Mouse (Mus musculus): ENCODE results near the gene Gm17720. TPM values are rescaled to one million over a fixed set of nuclear protein-coding genes. Genes with fewer than 3 reads are reported as not detected.

Gm17720 gene
- total and polyA plus RNA-seq, 3 experiments = not detected

Other genes starting within 250 kb of the Gm17720 start
- 3.1 and 3.8 TPM in 2 replicates for gene Phlpp2, start 234.2 kb downstream of the Gm17720 start, total RNA-seq (2012; rRNA removed)
- gene Phlpp2, start 234.2 kb downstream of the Gm17720 start, total RNA-seq (2014; rRNA removed) = 2.9 and 3.5 TPM in 2 replicates
- gene Phlpp2, start 234.2 kb downstream of the Gm17720 start, polyA plus RNA-seq (2012; ENCODE audit: insufficient read length, low read depth) = 8.9 and 9.2 TPM in 2 replicates
- not detected in 2 replicates for gene Marveld3, start 140.6 kb downstream of the Gm17720 start, total RNA-seq (2012; rRNA removed)
- gene Marveld3, start 140.6 kb downstream of the Gm17720 start, total RNA-seq (2014; rRNA removed) = not detected in 2 replicates
- not detected in 2 replicates for gene Marveld3, start 140.6 kb downstream of the Gm17720 start, polyA plus RNA-seq (2012; ENCODE audit: insufficient read length, low read depth)
- gene Tat, start 112.3 kb downstream of the Gm17720 start, total RNA-seq (2012; rRNA removed) = not detected in 2 replicates
- not detected in 2 replicates for gene Tat, start 112.3 kb downstream of the Gm17720 start, total RNA-seq (2014; rRNA removed)
- gene Tat, start 112.3 kb downstream of the Gm17720 start, polyA plus RNA-seq (2012; ENCODE audit: insufficient read length, low read depth) = not detected in 2 replicates
- not detected in 2 replicates for gene Chst4, start 63.0 kb downstream of the Gm17720 start, total RNA-seq (2012; rRNA removed)
- not detected in 2 replicates for gene Chst4, start 63.0 kb downstream of the Gm17720 start, total RNA-seq (2014; rRNA removed)
- gene Chst4, start 63.0 kb downstream of the Gm17720 start, polyA plus RNA-seq (2012; ENCODE audit: insufficient read length, low read depth) = not detected in 2 replicates
- 1.3 and 2.0 TPM in 2 replicates for gene Zfp612, start 23.0 kb downstream of the Gm17720 start, total RNA-seq (2012; rRNA removed)
- gene Zfp612, start 23.0 kb downstream of the Gm17720 start, total RNA-seq (2014; rRNA removed) = 0.04 and 0.08 TPM in 2 replicates
- 0.13 TPM in 1 of 2 replicates, not detected in the other for gene Zfp612, start 23.0 kb downstream of the Gm17720 start, polyA plus RNA-seq (2012; ENCODE audit: insufficient read length, low read depth)
- gene Gm21964, start 1.5 kb downstream of the Gm17720 start, total RNA-seq (2012; rRNA removed) = not detected in 2 replicates
- not detected in 2 replicates for gene Gm21964, start 1.5 kb downstream of the Gm17720 start, total RNA-seq (2014; rRNA removed)
- gene Gm21964, start 1.5 kb downstream of the Gm17720 start, polyA plus RNA-seq (2012; ENCODE audit: insufficient read length, low read depth) = not detected in 2 replicates
- gene Calb2, start 65.5 kb upstream of the Gm17720 start, total RNA-seq (2012; rRNA removed) = not detected in 2 replicates
- not detected in 2 replicates for gene Calb2, start 65.5 kb upstream of the Gm17720 start, total RNA-seq (2014; rRNA removed)
- not detected in 2 replicates for gene Calb2, start 65.5 kb upstream of the Gm17720 start, polyA plus RNA-seq (2012; ENCODE audit: insufficient read length, low read depth)
- 12.8 and 14.8 TPM in 2 replicates for gene Cmtr2, start 112.9 kb upstream of the Gm17720 start, total RNA-seq (2012; rRNA removed)
- gene Cmtr2, start 112.9 kb upstream of the Gm17720 start, total RNA-seq (2014; rRNA removed) = 21.9 and 24.2 TPM in 2 replicates
- 8.7 and 8.8 TPM in 2 replicates for gene Cmtr2, start 112.9 kb upstream of the Gm17720 start, polyA plus RNA-seq (2012; ENCODE audit: insufficient read length, low read depth)
- 5.6 and 9.8 TPM in 2 replicates for gene Hydin, start 164.2 kb upstream of the Gm17720 start, total RNA-seq (2012; rRNA removed)
- 9.5 and 9.6 TPM in 2 replicates for gene Hydin, start 164.2 kb upstream of the Gm17720 start, total RNA-seq (2014; rRNA removed)
- gene Hydin, start 164.2 kb upstream of the Gm17720 start, polyA plus RNA-seq (2012; ENCODE audit: insufficient read length, low read depth) = 13.2 and 17.3 TPM in 2 replicates

Data from CH12.LX (cell line).